ENCODE assay signal across 9 mouse cellular contexts in the genomic region with DNA sequence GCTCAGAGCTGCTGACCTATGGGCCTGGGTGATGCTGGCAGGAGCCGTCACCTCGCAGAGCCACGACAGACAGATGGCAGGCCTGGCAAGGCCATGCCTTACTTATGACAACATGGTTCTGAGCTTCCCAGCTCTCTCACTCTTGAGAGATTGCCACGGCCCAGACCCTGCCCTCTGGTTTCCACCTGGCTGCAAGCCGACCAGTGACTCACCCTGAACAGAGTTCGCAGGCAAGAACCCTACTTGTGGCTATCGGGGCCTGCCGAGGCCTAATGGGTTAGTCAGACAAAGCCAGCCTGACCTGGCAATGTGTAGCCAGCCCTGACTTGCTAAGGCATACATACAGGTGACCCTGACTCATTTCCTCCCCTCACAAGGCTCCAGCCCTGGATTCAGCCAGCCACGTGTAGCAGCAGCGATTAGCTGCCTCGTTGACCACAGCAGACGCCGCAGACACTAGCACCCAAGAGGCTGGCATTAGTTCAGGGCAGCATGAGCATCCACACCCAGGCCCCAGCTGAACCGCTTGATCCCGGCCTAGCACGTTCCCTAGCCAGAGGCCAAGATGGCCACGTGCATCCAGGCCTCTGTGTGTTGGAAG. TPM values are rescaled to one million over a fixed set of nuclear protein-coding genes. Genes with fewer than 3 reads are reported as not detected.
A peak's percentile ranks its signal among the peaks of the same experiment; 100 is the strongest.
DNase-seq lines count a peak whose midpoint lies in the region; ATAC-seq and TF ChIP-seq lines count a peak whose summit lies in the region.
"Had no signal": no experiment of that assay in that cellular context is flagged by ENCODE, and none has a peak within 500 bp of the region (broad histone marks: within the 10 kb centered on the region; RNA-seq: fewer than 3 reads in every experiment).

No protein-coding gene starts in this region.

- no peak overlapping the region for H3K4me2 ChIP-seq in heart, embryonic 11.5 days

- H3K27ac ChIP-seq in heart, embryonic 11.5 days (ENCODE audit: low read depth, low read length) = no peak overlapping the region
- peak overlapping the region; percentile 1; the same call in 1 of the 2 replicates for H3K27ac ChIP-seq in kidney, adult 2 months (ENCODE audit: insufficient read depth, low read depth, low read length)

- 87% methylated on average over 17 of the region's 17 CpGs for WGBS in heart, embryonic 11.5 days (ENCODE audit: insufficient replicate concordance)
- WGBS in kidney, adult 2 months = 44% methylated on average over 17 of the region's 17 CpGs

- peaks cover 28% of the 10 kb centered on the region for H3K36me3 ChIP-seq in heart, embryonic 11.5 days (ENCODE audit: control insufficient read depth, insufficient read depth, low read length)
- H3K36me3 ChIP-seq in kidney, adult 2 months (ENCODE audit: control insufficient read depth, insufficient read depth, low read length) = peaks cover 2% of the 10 kb centered on the region; the same call in 1 of the 2 replicates

- H3K4me3 ChIP-seq in heart, embryonic 11.5 days (ENCODE audit: low read depth, low read length) = no peak overlapping the region
- H3K4me3 ChIP-seq in kidney, adult 2 months (ENCODE audit: insufficient read depth, low read depth, low read length) = no peak overlapping the region

- no peak overlapping the region for H3K9ac ChIP-seq in heart, embryonic 11.5 days (ENCODE audit: low read depth, low read length)

- no peaks in the 10 kb centered on the region for H3K9me3 ChIP-seq in heart, embryonic 11.5 days (replicated peaks; ENCODE audit: control insufficient read depth, low read length)

- DNase-seq in heart, adult 11 months = peak; percentile 96
- peak; percentile 97 for DNase-seq in 416B (ENCODE audit: low read depth)
- DNase-seq in brain, adult 2 months (ENCODE audit: low read depth, low spot score) = peak; percentile 97
- DNase-seq in kidney, adult 2 months = peak; percentile 81
- no peak for DNase-seq in embryo, embryonic 10 days (ENCODE audit: low spot score)
- no peak for DNase-seq in gastrocnemius, postnatal 10 days
- DNase-seq in frontal cortex, adult 2 months (ENCODE audit: extremely low spot score in 1 of 2, low spot score in 1 of 2) = no peak
- DNase-seq: layer of hippocampus, adult 9-11 months had no signal

- H3K4me1 ChIP-seq in heart, embryonic 11.5 days (ENCODE audit: control insufficient read depth, insufficient read depth, low read length) = peaks cover 30% of the 10 kb centered on the region
- H3K4me1 ChIP-seq in kidney, adult 2 months (ENCODE audit: control insufficient read depth, insufficient read depth, low read length) = peaks cover 21% of the 10 kb centered on the region

- TF ChIP-seq CTCF in kidney, adult 2 months (conservative IDR thresholded peaks at IDR 0.05; ENCODE audit: insufficient read depth, insufficient read length, low read depth, low read length) = no peak

- TF ChIP-seq POLR2A in kidney, adult 2 months (IDR thresholded peaks at IDR 0.05; ENCODE audit: low read depth, low read length) = no peak

- H3K27me3 ChIP-seq in heart, embryonic 11.5 days (ENCODE audit: control insufficient read depth, insufficient read depth, low read length) = no peaks in the 10 kb centered on the region
- no peaks in the 10 kb centered on the region for H3K27me3 ChIP-seq in kidney, adult 2 months (replicated peaks; ENCODE audit: control insufficient read depth, insufficient read depth, low read length)

- no peak for ATAC-seq in heart, embryonic 11.5 days (replicated peaks; ENCODE audit: insufficient number of reproducible peaks, low FRiP score, low TSS enrichment)

RNA-seq across cellular contexts. Expression of a gene that starts 25.1 kb away (rescaled TPM):
- 43.3 and 48.2 TPM in 2 replicates for polyA plus RNA-seq in heart, embryonic 11.5 days (2014; fragmentation: Nextera tagmentation; extraction: Ambion mirVana)
- polyA plus RNA-seq in kidney, adult 2 months (2012; rRNA removed) = 22.6 and 24.1 TPM in 2 replicates
- 10 to 100 TPM; 11.9 to 13.4 TPM for total RNA-seq in gastrocnemius, postnatal 10 days (2021)
- polyA plus RNA-seq in frontal cortex, adult 2 months (2012; rRNA removed) = 46.3 and 53.0 TPM in 2 replicates

RNA-seq across cellular contexts. Expression of a gene that starts 33.6 kb away (rescaled TPM):
- 2.7 and 2.9 TPM in 2 replicates for polyA plus RNA-seq in heart, embryonic 11.5 days (2014; fragmentation: Nextera tagmentation; extraction: Ambion mirVana)
- polyA plus RNA-seq in kidney, adult 2 months (2012; rRNA removed) = 18.3 and 19.2 TPM in 2 replicates
- 1 to 10 TPM; 8.2 to 9.0 TPM for total RNA-seq in gastrocnemius, postnatal 10 days (2021)
- polyA plus RNA-seq in frontal cortex, adult 2 months (2012; rRNA removed) = 40.3 and 41.5 TPM in 2 replicates

Comparison
In these comparisons a context has a peak if more than half of its experiments do, and no peak if none do; other contexts are left out.
1. DNase-seq: peak in heart, adult 11 months (single experiment), 416B (single experiment), brain, adult 2 months (single experiment) and kidney, adult 2 months (single experiment); none in embryo, embryonic 10 days (single experiment), gastrocnemius, postnatal 10 days (single experiment) and frontal cortex, adult 2 months (0 of 2).